Mouse (Mus musculus): ENCODE data around the gene Hyal2.

The Hyal2 gene

DNA sequence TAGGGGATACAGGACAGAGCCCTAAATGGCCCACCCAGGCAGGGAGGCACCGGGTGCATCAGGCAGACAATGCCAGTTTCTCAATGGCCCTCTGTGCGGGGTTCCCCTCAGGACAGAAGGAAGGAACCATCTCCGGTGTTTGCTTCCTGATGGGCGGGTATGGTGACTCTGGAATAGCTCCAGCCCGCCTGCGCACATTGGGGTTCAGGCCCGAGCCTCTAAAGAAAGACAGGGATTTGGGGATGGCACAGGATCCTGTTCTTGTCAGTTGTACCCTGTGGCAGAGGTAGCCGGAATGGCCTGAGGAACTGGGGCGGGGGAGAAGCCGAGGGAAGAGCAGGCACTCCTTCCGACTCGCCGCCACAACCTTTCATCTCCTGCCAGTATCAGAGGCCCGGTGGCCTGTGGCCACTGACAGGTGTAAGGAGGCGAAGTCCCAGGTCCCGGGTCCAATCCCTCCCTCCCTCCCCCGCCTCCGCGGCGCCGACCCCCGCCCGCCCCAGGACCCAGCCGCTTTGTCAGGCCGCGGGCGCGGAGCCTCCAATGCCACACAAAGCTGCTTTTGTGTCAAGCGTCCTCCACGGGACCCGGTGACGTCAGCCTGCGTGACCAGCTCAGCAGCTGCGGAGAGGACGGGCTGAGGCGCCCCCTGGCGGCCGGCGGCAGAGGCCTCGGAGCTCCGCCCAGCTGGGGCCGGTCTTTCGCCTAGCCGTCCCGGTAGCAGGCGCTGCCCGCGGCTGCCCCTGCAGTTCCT, 44.6 kb downstream of the Hyal2 start:
- DNase-seq (ENCODE audit: low spot score) = peak; percentile 99

GRCm38 (mm10) chr9:107612945-107613569, 45.3 kb downstream of the Hyal2 start:
- DNase-seq (ENCODE audit: low spot score) = no peak

DNA sequence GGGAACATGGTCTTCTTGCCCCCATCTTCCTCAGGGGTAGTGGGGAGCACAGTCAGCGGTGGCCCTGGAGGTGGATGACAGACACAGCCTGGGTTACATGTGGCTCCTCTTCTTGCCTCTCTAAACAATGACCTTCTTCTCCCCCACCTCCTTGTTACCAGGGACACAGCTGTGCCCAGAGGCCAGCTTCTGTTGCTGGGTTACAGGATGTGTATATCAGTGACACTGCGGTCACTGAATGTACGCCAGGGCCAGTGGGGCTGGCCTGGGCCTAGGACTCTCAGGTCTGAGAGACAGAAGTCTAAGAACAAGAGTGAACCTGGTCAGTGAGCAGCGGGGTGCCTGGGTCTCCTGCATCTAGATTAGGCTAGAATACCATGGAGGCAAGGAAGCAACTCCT, 47.3 kb downstream of the Hyal2 start:
- DNase-seq (ENCODE audit: low spot score) = no peak

DNA sequence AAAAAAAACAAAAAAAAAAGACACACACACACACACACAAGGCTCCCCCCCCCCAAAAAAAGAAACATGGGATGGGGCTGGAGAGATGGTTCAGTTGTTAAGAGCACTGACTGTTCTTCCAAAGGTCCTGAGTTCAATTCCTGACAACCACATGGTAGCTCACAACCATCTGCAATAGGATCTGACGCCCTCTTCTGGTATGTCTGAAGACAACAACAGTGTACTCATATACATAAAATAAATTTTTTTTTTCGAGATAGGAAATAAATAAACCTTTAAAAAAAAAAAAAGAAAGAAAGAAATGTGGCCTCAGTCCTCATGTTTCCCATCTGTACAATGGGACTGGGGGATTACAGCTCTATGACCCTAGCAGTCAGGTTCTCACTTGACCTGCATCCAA, 49.7 kb downstream of the Hyal2 start:
- no peak for DNase-seq (ENCODE audit: low spot score)

GRCm38 (mm10) chr9:107618098-107618497, 50.4 kb downstream of the Hyal2 start:
- no peak for DNase-seq (ENCODE audit: low spot score)

- DNase-seq (ENCODE audit: low spot score) = no peak
Measured at GRCm38 (mm10) chr9:107618778-107619545, 51.2 kb downstream of the Hyal2 start.

- no peak for DNase-seq (ENCODE audit: low spot score)
Measured at GRCm38 (mm10) chr9:107619546-107619879, 51.8 kb downstream of the Hyal2 start.

DNA sequence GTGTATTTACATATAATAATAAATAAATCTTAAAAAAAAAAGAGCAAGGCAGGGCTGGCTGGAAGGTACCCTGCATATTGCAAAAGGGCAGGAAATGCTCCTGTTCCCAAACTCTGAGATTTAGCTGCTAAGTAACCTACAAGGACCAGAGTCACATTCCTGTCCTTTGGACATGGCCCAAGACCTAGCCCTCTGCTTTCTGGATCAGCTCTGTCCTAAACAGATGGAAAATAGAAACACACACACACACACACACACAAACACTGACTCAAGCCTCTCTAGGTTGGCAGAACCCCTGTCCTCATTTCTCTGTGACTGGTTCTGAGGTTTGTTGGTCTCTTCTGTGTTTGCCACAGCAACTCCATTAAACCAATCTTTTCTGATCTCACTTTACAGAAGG, 53.2 kb downstream of the Hyal2 start:
- DNase-seq (ENCODE audit: low spot score) = no peak
